Mouse (Mus musculus): Measurements from ENCODE around the gene Usp22. TPM values are rescaled to one million over a fixed set of nuclear protein-coding genes. Genes with fewer than 3 reads are reported as not detected.
"Not testable (repeated sequence)": the region's sequence is repeated elsewhere in the genome, so short reads cannot be mapped to it uniquely, and the experiment has no call there.

Usp22 gene
- polyA plus RNA-seq, 1 experiment from 2014 or later, result 284 TPM

DNA sequence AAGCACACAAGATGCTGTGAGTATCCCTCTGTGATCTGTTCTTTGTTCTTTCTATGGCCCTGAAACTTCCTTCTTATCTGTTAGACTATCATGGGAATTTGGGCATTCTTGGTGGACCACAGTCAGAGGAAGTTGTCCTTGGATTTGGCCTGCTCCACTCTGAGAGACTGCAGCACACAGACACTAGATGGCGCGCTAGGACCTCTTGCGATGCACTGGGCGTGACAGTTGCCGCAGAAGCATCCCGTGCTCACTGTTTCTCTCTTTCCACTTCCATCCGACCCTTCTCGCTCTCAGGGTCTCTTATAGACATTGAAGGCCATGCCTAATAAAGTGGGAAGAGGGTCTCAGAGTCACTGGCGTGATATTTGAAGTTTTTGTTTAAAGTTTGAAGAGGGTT is 18.5 kb upstream of the Usp22 start:
- H3K27ac ChIP-seq (ENCODE audit: low read depth, low read length), result no peak overlapping the region
- H3K9ac ChIP-seq (ENCODE audit: low read length), result no peak overlapping the region
- H3K4me2 ChIP-seq, result no peak overlapping the region
- 9% methylated on average over 9 of the region's 9 CpGs for WGBS
- ATAC-seq (ENCODE audit: low FRiP score), result no peak
- H3K4me3 ChIP-seq (ENCODE audit: low read depth, low read length), result no peak overlapping the region
- DNase-seq (ENCODE audit: low spot score, missing footprints), result peak; percentile 97
- H3K4me1 ChIP-seq (ENCODE audit: control insufficient read depth, insufficient read depth, low read length), result no peaks in the 10 kb centered on the region
- no peaks in the 10 kb centered on the region for H3K27me3 ChIP-seq (ENCODE audit: control insufficient read depth, insufficient read depth, low read length)
- no peaks in the 10 kb centered on the region for H3K9me3 ChIP-seq (ENCODE audit: control insufficient read depth, low read length)
- no peaks in the 10 kb centered on the region for H3K36me3 ChIP-seq (ENCODE audit: control insufficient read depth, insufficient read depth, low read length)

DNA sequence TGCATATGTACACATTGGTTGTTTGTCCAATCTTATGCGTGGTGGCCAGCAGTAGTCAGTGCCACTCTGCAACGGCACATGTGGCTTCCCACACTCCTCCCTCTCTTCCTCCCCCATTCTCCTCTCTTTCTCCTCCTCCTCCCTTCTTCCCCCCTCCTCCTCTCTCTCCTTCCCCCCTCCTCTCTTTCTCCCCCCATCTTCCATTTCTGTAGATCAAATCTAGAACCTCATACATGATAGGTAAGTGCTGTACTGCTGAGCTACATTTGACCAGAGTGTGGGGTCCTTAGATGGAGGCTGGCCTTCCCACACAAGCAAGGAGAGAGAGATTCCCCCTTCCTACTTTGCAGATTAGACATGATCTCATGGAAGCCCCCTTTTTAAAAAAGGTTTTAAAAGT is 17.9 kb upstream of the Usp22 start:
- WGBS, result 91% methylated on average over 2 of the region's 2 CpGs
- DNase-seq (ENCODE audit: low spot score, missing footprints) (no peak), ATAC-seq (ENCODE audit: low FRiP score) (no peak)
- Histone ChIP-seq H3K4me3 (ENCODE audit: low read depth, low read length) (no peak overlapping the region), H3K36me3 (ENCODE audit: control insufficient read depth, insufficient read depth, low read length) (no peaks in the 10 kb centered on the region), H3K27me3 (ENCODE audit: control insufficient read depth, insufficient read depth, low read length) (no peaks in the 10 kb centered on the region), H3K27ac (ENCODE audit: low read depth, low read length) (no peak overlapping the region), H3K9me3 (ENCODE audit: control insufficient read depth, low read length) (no peaks in the 10 kb centered on the region), H3K4me2 (no peak overlapping the region), H3K9ac (ENCODE audit: low read length) (no peak overlapping the region), H3K4me1 (ENCODE audit: control insufficient read depth, insufficient read depth, low read length) (no peaks in the 10 kb centered on the region)

DNA sequence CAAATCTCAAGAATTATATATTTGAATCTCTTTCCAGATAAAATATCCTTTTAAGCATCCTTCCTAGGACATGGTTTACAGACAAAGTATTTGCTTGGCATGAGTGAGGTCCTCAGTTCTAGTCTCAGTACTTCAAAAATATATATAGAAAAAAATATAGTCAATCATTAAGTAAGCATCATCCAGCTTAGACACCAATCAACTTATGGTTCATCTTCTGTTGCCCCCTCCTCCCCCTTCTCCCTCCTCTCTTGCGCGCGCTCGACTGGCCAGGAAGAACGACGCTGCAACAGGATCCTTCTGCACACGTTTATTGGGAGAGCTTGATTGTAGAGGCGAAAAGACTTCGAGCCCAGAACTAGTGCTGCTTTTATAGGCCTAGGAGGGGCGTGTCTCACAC is 17.3 kb upstream of the Usp22 start:
- H3K27ac ChIP-seq (ENCODE audit: low read depth, low read length); H3K4me3 ChIP-seq (ENCODE audit: low read depth, low read length); H3K9ac ChIP-seq (ENCODE audit: low read length); ATAC-seq (ENCODE audit: low FRiP score); H3K27me3 ChIP-seq (ENCODE audit: control insufficient read depth, insufficient read depth, low read length); H3K9me3 ChIP-seq (ENCODE audit: control insufficient read depth, low read length); H3K4me1 ChIP-seq (ENCODE audit: control insufficient read depth, insufficient read depth, low read length); DNase-seq (ENCODE audit: low spot score, missing footprints); H3K4me2 ChIP-seq; H3K36me3 ChIP-seq (ENCODE audit: control insufficient read depth, insufficient read depth, low read length): not testable (repeated sequence)
- 96% methylated on average over 7 of the region's 10 CpGs for WGBS

- Histone ChIP-seq H3K27ac (ENCODE audit: low read depth, low read length) (no peak overlapping the region), H3K4me3 (ENCODE audit: low read depth, low read length) (no peak overlapping the region), H3K9me3 (ENCODE audit: control insufficient read depth, low read length) (no peaks in the 10 kb centered on the region), H3K4me1 (ENCODE audit: control insufficient read depth, insufficient read depth, low read length) (no peaks in the 10 kb centered on the region), H3K9ac (ENCODE audit: low read length) (no peak overlapping the region), H3K4me2 (no peak overlapping the region), H3K36me3 (ENCODE audit: control insufficient read depth, insufficient read depth, low read length) (no peaks in the 10 kb centered on the region), H3K27me3 (ENCODE audit: control insufficient read depth, insufficient read depth, low read length) (no peaks in the 10 kb centered on the region)
- DNase-seq (ENCODE audit: low spot score, missing footprints), result no peak
- ATAC-seq (ENCODE audit: low FRiP score), result no peak
- 56% methylated on average over 2 of the region's 2 CpGs for WGBS
These were observed 15.9 kb upstream of the Usp22 start for GRCm38 (mm10) chr11:61190776-61191175.

GRCm38 (mm10) chr11:61183820-61184219 is 9.0 kb upstream of the Usp22 start:
- 72% methylated on average over 1 of the region's 1 CpGs for WGBS

GRCm38 (mm10) chr11:61181624-61182023 is 6.8 kb upstream of the Usp22 start:
- H3K27me3 ChIP-seq (ENCODE audit: control insufficient read depth, insufficient read depth, low read length), result no peaks in the 10 kb centered on the region

More at GRCm38 (mm10) chr11:61183820-61184219, 9.0 kb upstream of the Usp22 start:
- no peak overlapping the region for H3K27ac ChIP-seq (ENCODE audit: low read depth, low read length)
- no peak overlapping the region for H3K9ac ChIP-seq (ENCODE audit: low read length)
- H3K9me3 ChIP-seq (ENCODE audit: control insufficient read depth, low read length), result no peaks in the 10 kb centered on the region
- no peaks in the 10 kb centered on the region for H3K36me3 ChIP-seq (ENCODE audit: control insufficient read depth, insufficient read depth, low read length)
- peak; percentile 60 for DNase-seq (ENCODE audit: low spot score, missing footprints)
- H3K4me1 ChIP-seq (ENCODE audit: control insufficient read depth, insufficient read depth, low read length), result no peaks in the 10 kb centered on the region
- no peak overlapping the region for H3K4me2 ChIP-seq
- ATAC-seq (ENCODE audit: low FRiP score), result no peak
- no peaks in the 10 kb centered on the region for H3K27me3 ChIP-seq (ENCODE audit: control insufficient read depth, insufficient read depth, low read length)
- H3K4me3 ChIP-seq (ENCODE audit: low read depth, low read length), result no peak overlapping the region

DNA sequence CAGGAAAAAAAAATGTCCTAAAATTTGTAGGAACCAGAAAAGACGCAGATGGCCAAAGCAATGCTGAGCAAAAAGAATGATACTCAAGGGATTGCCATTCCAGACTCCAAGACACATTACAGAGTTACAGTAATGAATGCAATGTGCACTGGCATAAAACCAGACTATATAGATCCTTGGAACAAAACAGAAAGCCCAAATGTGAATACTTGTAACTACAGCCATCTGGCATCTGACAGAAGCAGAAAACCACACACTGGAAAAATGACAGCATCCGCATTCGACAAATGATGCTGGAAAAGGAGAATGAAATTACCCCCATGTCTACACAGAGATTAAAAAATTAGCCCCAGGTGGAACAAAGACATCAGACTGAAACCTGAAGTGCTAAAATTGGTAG is 5.5 kb upstream of the Usp22 start:
- ATAC-seq (ENCODE audit: low FRiP score) (no peak), DNase-seq (ENCODE audit: low spot score, missing footprints) (no peak)
- Histone ChIP-seq H3K4me3 (ENCODE audit: low read depth, low read length) (no peak overlapping the region), H3K27ac (ENCODE audit: low read depth, low read length) (no peak overlapping the region), H3K9me3 (ENCODE audit: control insufficient read depth, low read length) (no peaks in the 10 kb centered on the region), H3K36me3 (ENCODE audit: control insufficient read depth, insufficient read depth, low read length) (no peaks in the 10 kb centered on the region), H3K4me2 (no peak overlapping the region), H3K4me1 (ENCODE audit: control insufficient read depth, insufficient read depth, low read length) (0 out of 2 replicates have a peak, but pooled peaks cover 3% of the 10 kb centered on the region), H3K9ac (ENCODE audit: low read length) (no peak overlapping the region), H3K27me3 (ENCODE audit: control insufficient read depth, insufficient read depth, low read length) (no peaks in the 10 kb centered on the region)
- WGBS, result 95% methylated on average over 3 of the region's 3 CpGs

More at GRCm38 (mm10) chr11:61181624-61182023, 6.8 kb upstream of the Usp22 start:
- Histone ChIP-seq H3K36me3 (ENCODE audit: control insufficient read depth, insufficient read depth, low read length) (no peaks in the 10 kb centered on the region), H3K4me2 (no peak overlapping the region), H3K4me1 (ENCODE audit: control insufficient read depth, insufficient read depth, low read length) (no peaks in the 10 kb centered on the region), H3K9ac (ENCODE audit: low read length) (no peak overlapping the region), H3K4me3 (ENCODE audit: low read depth, low read length) (no peak overlapping the region), H3K27ac (ENCODE audit: low read depth, low read length) (no peak overlapping the region), H3K9me3 (ENCODE audit: control insufficient read depth, low read length) (no peaks in the 10 kb centered on the region)
- ATAC-seq (ENCODE audit: low FRiP score) (no peak), DNase-seq (ENCODE audit: low spot score, missing footprints) (no peak)

- peaks cover 16% of the 10 kb centered on the region for H3K4me1 ChIP-seq (ENCODE audit: control insufficient read depth, insufficient read depth, low read length)
- no peak overlapping the region for H3K9ac ChIP-seq (ENCODE audit: low read length)
- no peak overlapping the region for H3K4me2 ChIP-seq
- WGBS, result 95% methylated on average over 1 of the region's 1 CpGs
- H3K27me3 ChIP-seq (ENCODE audit: control insufficient read depth, insufficient read depth, low read length), result no peaks in the 10 kb centered on the region
- no peaks in the 10 kb centered on the region for H3K9me3 ChIP-seq (ENCODE audit: control insufficient read depth, low read length)
- DNase-seq (ENCODE audit: low spot score, missing footprints), result no peak
- H3K4me3 ChIP-seq (ENCODE audit: low read depth, low read length), result no peak overlapping the region
- H3K36me3 ChIP-seq (ENCODE audit: control insufficient read depth, insufficient read depth, low read length), result no peaks in the 10 kb centered on the region
- ATAC-seq (ENCODE audit: low FRiP score), result no peak
- no peak overlapping the region for H3K27ac ChIP-seq (ENCODE audit: low read depth, low read length)
These were observed 1.5 kb upstream of the Usp22 start for GRCm38 (mm10) chr11:61176321-61176720.

DNA sequence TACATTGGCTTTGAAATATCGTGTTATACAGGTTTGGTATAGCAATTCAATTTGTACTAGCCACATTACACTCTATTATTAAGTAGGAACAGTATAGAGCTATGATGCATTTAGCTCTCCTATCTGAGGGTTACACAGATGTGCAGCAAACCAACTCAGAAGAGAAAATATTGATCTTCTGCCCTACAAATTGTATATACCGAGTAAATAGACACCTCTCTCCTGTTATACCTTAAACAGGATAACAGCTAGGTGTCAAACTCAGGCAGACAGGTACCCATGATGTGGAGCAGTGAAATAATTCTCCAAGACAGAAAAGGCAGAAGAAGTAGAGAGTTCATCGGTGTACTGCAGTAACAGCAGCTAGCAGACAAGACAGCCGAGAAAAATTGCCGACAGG is 923 bp upstream of the Usp22 start:
- H3K36me3 ChIP-seq (ENCODE audit: control insufficient read depth, insufficient read depth, low read length), result no peaks in the 10 kb centered on the region
- no peaks in the 10 kb centered on the region for H3K27me3 ChIP-seq (ENCODE audit: control insufficient read depth, insufficient read depth, low read length)
- H3K9me3 ChIP-seq (ENCODE audit: control insufficient read depth, low read length), result no peaks in the 10 kb centered on the region
- ATAC-seq (ENCODE audit: low FRiP score) (no peak), DNase-seq (ENCODE audit: low spot score, missing footprints) (no peak)
- peak overlapping the region; percentile 43; the same call in 1 of the 2 replicates for H3K4me2 ChIP-seq
- no peak overlapping the region for H3K9ac ChIP-seq (ENCODE audit: low read length)
- peaks cover 16% of the 10 kb centered on the region for H3K4me1 ChIP-seq (ENCODE audit: control insufficient read depth, insufficient read depth, low read length)
- H3K4me3 ChIP-seq (ENCODE audit: low read depth, low read length), result no peak overlapping the region
- no peak overlapping the region; the same call in 1 of the 2 replicates for H3K27ac ChIP-seq (ENCODE audit: low read depth, low read length)
- whole genome bisulfite sequencing, result 77% methylated on average over 5 of the region's 5 CpGs

Data from midbrain, embryonic 11.5 days (tissue).